Mouse (Mus musculus) urinary bladder, postnatal 0 days (tissue): ENCODE results near the gene Rapgef3. TPM values are rescaled to one million over a fixed set of nuclear protein-coding genes. Genes with fewer than 3 reads are reported as not detected.

Source experiments
- polyA plus RNA-seq: library from polyadenylated mRNA; unstranded; fragments of >200 nt; fragmentation: Nextera tagmentation; extraction: Ambion mirVana; gene quantifications from 2 replicates; pipeline ENCODE4 v1.2.1, GENCODE M21; 2015

Rapgef3 gene
- polyA plus RNA-seq: 13.5 and 15.2 TPM in 2 replicates

DNA sequence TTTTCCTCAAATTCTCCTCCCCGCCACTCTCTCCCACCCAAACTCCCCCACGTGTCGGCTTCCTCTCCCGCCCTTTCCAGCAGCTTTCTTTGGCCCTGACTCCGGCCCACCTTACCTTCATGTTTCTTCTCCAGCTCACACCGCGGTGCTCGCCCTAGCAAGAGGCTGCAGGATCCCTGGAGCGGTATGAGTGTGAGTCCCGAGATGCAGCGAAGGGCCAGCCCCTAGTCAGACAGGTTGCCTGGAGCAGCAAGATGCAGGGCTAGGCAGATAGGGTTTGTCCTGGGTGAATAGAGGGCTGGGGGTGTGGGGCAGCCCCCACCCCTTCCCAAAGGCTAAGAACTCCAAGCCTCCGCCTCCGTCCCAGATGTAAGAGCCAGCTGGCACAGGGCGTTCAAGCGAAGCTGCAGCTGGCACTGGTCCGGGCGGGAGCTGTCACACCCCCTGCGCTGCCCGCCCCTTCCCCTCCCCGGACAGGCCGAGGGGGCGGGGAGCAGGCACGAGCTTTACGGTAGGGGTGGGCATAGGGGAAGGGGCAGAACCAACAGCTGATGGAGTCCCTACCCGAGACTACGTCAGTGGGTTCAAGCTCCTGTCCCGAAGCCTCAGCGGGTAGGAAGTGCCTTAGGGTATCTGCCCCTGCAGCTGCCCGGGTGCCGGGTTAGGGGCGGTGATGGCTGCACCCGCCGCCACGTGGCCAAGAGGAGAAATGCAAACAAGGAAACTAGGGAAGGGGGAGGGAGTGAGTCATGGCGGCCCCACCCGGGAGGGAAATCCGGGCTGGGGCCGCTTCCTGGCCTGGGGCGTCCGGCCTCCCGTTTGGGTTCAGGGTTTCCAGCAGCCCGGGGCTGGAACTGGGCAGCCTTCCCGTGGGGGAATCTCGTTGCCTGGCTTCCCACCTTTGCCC lies at the start of gene Rapgef3:
TSS of gene Rapgef3 (minus strand) at position 693 of the 907 bp plus-strand sequence.

DNA sequence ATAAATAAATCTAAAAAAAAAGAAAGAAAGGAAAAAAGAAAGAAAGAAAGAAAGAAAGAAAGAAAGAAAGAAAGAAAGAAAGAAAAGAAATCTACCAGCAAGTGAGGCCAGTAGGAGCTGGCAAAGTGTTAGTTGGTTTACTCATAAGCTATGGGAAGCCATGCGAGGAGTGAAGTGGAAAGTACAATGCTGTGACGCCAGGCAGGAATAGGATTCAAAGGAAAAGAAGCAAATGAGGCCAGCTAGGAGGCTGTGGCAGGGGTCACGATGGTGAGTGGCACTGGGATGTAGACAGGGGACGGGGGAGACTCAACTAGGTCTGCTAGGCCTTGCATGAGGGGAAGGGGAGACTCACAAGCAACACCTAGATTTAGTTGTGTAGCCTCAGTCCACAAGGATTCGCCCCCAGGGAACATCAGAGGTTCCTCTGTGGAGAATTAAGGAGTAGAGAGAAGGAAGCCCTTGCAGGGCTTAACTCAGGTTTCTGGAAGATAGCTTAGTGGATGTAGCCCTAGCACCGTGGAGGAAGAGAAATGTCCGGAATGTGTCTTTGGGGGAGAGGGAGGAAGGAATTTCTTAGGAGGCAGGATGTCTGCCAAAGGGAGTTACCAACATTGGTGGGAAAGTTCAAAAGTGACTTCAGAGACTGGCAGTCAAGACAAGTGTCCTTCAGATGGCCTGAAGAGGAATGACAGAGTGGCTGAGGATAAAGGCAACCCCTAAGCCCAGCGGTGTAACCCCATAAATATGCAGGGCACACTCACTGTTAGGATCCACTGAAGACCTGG lies 10.7 kb upstream of the Rapgef3 start, which contains the start of gene Slc48a1:
TSS of gene Slc48a1 (plus strand) at position 210 of the 788 bp plus-strand sequence.

DNA sequence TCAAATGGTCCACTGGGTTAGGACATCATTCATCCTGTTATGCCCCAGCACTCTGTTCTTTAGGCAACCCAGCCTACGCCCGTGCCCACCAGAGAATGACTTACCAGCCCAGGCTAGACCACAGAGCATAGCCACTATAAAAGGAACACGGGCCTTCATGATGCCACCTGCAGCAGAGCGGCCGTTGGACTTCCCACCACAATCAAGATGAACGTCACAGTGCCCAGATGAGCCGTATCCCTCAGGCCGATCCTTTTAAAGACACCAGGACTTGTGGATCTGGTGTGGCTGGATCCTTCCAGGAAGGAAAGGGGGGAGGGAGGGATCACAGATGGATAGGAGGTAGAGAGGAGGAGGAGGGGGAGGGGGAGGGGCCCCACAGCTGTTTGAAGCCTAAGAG lies 36.7 kb downstream of the Rapgef3 start, which contains the start of gene Endou:
TSS of gene Endou (minus strand) at position 229 of the 400 bp plus-strand sequence.

DNA sequence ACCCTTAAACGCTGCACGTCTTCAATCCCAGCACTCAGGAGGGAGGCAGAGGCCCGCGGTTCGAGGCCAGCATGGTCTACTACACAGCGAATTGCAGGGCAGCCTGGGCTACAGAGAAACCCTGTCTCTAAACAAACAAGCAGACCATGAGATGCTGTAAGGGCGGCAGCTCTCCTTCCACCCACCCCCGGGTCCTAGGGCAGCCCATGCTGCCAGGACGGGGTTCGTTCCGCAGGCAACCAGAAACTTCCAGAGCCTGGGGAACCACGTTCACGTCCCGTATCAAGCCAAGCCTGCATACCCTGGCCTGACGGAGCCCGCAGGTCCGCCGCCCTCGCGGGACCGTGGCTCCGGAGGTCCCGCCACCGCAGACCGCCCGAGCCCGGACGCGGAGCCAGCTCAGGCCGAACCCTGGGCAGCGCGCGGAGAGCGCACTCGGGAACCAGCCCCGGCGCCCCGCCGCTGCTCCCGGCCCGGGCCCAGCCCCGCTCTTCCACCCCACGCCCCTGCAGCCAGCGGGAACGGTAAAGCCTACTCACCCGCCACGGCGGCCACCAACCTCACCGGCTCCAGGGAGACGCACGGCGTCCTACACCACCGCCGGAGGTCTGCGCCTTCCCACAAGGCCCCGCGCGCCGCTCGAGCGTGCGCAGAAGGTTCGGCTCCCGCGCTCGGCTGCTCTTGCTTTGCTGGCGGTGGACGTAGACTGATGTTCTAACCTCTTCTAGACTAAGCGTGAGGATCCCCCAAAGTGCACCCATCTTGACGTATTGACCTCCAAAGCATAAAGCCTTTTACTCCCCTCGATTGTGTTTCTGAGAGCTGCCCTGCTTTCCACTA lies 62.3 kb downstream of the Rapgef3 start, which contains the start of gene Rpap3:
TSS of gene Rpap3 (minus strand) at position 615 of the 840 bp plus-strand sequence.

Other genes with a start within 250 kb of the Rapgef3 start
- 28.5 and 33.0 TPM in 2 replicates for gene Rpap3, start 62.1 kb downstream of the Rapgef3 start, polyA plus RNA-seq
- 4.4 and 4.8 TPM in 2 replicates for gene Endou, start 36.6 kb downstream of the Rapgef3 start, polyA plus RNA-seq
- gene Slc48a1, start 10.5 kb upstream of the Rapgef3 start, polyA plus RNA-seq: 98.2 and 116 TPM in 2 replicates
- 18.7 and 19.6 TPM in 2 replicates for gene Hdac7, start 76.5 kb upstream of the Rapgef3 start, polyA plus RNA-seq
- 0.39 and 0.45 TPM in 2 replicates for gene Vdr, start 142.7 kb upstream of the Rapgef3 start, polyA plus RNA-seq
- 35.4 and 35.7 TPM in 2 replicates for gene Tmem106c, start 196.2 kb upstream of the Rapgef3 start, polyA plus RNA-seq
- gene Col2a1, start 236.7 kb upstream of the Rapgef3 start, polyA plus RNA-seq: 0.24 and 0.35 TPM in 2 replicates